Mouse (Mus musculus): ENCODE data around the gene Smyd3.
A peak's percentile ranks its signal among the peaks of the same experiment; 100 is the strongest.

The Smyd3 gene

DNA sequence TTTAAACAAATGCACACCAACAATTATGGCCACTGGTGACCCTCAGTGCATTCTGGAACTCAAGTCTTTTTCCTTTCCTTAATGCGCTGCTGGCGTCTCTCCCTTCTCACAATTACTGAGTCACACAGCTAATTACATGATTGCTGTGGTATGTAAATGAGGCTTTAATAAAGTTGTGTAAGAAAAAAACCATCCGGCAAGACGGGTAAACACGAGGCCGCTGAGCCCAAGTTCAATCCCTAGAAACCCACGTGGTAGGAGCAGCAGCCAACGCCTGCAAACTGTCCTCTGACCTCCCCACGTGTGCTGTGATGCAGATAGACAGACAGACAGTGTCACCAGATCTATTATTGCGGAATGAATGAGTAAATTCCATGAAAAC lies 58.9 kb downstream of the Smyd3 start:
- no peak for DNase-seq (ENCODE audit: low spot score)

DNA sequence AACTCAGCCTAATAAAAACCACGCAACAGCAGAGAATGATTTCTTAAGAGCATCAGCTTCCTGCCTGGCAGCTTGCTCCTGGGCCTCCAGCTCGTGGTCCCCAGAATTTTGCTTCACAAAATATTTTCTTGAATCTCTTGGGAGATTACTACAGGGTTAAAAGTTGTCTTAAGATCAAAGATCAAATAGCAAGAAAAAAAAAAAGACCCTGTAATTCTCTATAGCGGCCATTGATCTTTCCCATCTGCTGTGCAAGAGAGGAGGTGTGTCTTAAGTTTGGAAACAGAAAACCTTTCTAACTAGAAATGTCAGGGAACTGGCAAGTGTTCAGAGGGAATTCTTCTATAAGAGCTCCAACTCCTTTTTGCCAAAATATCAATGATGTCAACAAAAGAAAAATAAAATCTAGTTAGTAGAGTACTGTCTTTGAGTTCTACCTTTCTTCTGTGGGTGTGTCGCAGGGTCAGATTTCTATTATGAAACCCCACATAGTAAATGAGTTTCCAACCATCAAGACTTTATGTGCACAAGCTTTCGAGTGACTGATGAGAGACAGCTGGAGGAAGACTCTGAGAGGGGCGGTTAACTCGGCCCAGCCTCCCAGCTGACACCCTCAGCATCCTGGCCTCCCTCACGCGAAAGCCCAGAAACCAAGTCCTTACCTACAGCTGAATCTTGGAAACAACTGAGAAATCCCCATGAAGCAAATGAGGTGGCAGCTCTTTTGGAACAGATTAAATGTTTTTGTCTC lies 59.4 kb downstream of the Smyd3 start:
- peak; percentile 64 for DNase-seq (ENCODE audit: low spot score)

DNA sequence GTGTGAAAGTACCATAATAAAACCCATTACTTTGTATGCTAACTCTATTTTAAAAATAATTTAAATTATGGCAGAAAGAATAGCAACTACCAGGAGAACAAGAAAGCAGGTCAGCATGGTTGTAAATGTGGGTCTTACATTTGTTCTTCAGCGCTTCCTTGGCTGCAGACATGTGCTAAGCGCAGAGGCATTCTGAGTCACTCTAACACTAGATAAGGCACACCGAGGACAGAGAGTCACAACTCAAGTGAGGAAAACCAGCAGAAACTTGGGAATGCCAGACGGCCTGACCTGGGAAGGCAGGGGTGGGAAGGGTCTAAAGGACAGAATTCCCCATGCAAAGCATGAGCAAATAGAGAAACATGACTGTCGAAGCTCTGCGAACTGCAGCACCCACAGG lies 63.2 kb downstream of the Smyd3 start:
- DNase-seq (ENCODE audit: low spot score): no peak

DNA sequence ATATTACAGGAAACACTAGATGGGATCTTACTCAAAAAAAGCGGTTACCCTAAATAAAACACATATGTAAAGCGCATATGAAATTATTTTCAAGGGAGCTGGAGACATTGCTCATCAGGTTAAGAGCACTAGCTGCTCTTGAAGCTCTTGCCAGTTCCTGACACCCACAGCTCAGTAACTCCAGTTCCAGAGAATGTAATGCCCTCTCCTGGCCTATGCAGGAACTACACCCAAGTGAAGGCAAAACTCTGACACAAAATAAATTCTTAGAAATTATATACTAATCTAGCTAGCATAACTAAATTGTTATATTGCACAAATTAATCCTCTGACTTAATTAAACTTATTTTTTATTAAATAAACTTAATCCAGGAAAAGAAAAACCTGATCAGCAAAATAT lies 66.6 kb downstream of the Smyd3 start:
- peak; percentile 44 for DNase-seq (ENCODE audit: low spot score)

DNA sequence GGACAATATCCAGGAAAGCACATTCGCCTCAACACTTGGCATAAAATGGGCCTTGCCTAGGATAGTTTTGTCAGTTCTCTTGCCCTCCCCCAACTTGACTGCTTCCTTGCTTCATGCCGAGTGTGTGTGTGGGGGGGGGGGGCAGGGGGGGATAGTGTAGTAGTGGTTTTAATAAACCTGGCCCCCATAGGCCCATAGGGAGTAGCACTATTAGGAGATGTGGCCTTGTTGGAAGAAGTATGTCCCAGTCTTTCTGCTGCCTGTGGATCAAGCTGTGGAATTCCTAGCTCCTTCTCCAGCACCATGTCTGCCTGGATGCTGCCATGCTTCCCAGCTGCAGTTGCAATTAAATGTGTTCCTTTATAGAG lies 71.0 kb downstream of the Smyd3 start:
- no peak for DNase-seq (ENCODE audit: low spot score)

DNA sequence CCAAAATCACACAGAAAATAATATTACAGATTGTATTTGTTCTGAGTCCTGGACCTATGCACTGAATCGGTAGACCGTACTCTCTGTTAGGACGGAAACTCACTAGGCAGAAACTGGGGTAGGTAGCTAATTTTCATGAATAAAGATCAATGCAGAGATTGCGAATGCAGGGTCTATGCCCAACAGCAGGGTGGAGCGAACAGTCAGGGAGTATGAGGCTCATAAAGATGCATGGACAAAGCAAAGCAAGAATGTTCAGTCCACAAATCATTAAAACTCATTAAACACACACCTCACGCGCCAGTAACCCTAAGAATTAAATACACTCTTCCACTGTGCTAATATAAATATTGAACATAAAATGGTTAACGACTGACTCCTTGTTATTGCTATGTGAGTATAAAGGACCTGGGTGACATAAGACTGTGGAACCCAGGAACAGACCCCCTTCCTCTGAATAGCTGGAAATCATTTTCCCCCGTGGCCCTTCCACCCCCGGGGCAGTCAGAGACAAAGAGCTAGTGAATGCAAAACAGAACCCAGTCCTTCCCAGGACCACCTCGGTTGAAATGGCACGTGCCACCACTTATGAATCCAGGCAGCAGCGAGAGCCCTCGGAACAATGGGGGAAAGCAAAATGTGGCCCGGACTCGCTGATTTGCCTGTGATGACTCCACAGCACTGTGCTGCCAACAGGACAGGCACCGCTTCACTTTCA lies 71.6 kb downstream of the Smyd3 start:
- DNase-seq (ENCODE audit: low spot score): peak; percentile 82

DNA sequence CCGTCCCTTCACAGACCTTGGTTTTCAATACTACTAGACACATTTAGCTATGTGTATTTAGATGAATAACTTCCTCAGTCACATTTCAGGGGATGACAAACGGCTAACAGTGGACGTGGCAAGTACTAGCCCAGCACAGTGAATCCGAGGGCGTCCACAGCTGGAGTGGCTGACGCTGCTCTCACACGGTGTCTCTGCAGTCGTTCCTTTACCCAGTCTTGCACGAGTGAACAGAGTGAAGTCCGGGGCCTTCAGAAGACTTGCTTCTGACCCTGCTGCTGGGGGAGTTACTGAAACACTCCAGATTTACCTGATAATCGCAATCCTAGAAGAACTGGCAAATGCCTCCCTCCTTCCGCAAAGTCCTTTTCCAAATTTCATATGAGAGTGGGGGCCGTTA lies 74.0 kb downstream of the Smyd3 start:
- DNase-seq (ENCODE audit: low spot score): no peak

DNA sequence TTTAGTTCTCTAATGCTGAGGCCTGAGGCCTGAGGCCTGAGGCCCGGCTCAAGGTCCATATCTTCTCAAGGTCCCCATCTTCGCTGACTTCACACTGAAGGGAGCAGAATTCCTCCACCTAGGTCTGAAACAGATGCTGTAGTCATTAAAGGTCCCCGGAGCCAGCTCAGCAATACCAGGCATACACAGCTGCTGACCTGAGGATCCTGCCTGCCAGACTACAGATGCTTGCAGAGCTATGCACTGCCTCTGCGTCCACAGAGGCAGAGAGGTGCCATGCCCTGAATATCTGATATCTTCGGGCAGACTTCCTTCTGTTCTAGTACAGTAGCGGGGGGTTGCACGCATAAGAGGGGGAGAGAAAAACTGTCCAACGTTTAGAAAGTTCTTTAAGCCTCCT lies 74.4 kb downstream of the Smyd3 start:
- DNase-seq (ENCODE audit: low spot score): peak; percentile 34

DNA sequence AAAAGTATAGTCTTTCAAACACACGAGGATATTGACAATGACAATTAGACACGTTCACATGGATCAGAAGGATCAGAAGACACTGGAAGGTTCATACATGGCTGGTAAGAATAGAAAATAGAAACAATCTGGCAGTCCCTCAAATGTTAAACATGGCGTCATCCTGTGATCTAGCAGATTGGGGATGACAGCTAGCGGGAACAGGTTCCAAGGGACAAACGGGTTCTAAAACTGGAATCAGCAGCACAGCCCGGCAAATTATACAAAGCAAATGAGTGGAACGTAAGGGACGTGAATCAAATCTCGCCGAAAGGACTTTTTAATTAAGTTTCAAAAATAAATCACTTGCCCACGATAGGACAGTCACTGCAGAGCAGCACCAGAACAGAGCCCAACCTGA lies 81.2 kb downstream of the Smyd3 start:
- DNase-seq (ENCODE audit: low spot score): no peak

DNA sequence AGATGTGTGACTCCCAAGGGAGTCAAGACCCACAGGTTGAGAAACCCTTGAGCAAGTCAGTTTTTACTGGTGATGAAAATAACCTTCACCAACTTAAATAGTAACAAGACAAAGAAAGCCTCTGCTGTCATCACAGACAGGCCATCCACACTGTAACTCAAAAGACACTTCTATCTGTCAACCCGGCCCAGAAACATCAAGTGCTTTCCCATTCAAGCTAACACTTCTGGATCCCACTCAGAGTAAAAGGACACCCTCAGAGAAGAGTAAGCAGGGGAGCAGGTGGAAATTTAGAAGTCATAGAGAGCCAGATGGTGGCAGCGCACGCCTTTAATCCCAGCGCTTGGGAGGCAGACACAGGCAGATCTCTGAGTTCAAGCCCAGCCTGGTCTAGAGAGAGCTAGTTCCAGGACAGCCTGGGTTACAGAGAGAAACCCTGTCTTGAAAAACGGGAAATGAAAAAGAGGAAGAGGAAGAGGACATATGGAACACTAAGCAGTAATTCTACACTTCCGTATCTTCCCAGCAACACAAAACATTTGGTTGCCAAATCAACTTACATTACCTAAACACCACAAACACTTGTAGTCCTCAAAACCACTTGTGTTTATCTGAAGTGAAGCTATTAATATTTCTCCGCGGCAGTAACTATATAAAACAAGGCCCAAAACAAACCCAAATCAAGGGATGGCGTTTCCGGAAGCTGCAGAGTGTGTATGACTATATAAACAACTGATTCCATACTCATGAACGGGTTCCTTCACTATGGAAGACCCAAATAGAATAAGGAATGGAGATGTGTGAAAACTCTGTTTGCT lies 83.2 kb downstream of the Smyd3 start:
- no peak for DNase-seq (ENCODE audit: low spot score)

DNA sequence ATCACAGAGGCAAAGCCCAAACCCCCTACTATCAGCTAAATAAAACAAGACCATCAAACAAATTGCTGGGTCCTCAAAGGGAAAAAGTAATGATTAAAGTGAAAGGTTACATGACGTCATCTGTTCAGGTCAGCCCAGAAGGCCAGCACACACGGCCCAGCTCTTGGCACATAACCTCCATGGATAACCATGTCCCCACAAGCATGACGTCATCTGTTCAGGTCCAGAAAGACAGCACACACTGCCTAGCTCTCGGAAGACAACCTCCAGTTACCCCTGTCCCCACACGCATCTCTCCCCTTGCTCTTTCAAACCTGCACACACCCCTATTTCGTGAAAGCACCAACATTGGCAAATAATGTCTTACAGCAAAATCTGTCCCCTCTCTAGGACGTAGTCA lies 84.0 kb downstream of the Smyd3 start:
- DNase-seq (ENCODE audit: low spot score): no peak

DNA sequence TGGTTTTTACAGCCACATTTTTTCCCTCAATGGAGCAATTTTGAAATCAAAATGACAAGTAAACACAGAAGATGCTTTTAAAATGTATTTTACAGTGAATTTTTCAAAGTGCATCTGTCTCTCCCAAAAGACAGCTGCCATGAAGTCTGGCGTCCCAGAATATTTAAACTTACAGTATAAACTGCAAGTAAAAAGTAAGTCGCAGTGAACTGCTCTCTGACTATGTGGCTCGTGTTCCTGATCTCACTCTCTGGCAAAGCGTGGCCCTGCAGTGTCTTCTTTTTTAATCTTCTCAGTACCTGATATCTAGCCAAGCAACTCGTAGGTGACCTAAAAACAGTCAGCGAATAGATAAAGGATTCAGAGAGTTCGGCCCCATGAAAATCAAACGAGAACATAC lies 84.5 kb downstream of the Smyd3 start:
- no peak for DNase-seq (ENCODE audit: low spot score)

DNA sequence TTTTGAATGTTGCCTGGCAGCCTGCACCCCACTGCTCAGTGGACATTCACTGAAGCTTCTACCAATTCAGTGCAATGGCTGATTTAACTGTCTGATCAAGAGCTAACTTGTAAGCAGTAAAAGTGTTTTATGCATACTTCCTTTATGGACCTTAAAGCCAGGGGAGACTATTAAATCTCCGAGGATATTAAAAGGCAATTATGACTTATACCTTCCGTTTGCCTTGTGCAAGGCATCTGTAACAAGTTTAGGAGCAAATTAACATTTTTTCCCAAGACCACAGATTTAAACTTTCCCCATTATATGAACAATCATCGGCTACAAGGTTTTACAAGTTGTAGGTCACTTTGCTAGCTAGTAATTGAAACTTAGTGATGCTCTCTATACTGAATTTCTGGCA lies 87.8 kb downstream of the Smyd3 start:
- DNase-seq (ENCODE audit: low spot score): no peak

DNA sequence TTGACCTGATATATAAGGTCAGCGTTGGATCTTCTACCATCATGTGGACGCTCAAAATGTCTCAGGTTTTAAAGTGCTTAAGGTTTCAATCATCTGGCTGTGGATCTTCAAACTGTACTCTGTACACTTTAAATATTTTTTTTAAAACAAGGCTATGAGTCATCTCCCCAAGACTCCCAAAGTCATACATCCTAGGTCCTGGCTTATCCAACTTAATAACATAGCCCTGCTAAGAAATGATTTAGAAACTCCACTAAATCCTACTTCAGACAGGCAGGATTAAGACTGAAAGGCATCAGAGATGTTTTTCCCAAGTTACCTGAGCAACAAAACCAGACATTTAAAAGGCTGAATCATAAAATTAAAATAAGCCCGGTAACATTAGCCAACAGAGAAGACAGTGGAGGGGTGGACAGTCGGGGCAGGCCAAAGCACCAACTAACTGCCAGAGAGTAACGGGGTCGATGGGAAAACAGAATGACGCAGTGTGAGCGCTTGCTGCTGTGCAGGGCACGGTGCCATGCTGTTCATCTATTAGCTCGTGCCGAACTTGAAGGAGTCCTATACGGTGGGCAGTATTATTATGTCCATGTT lies 92.9 kb downstream of the Smyd3 start:
- DNase-seq (ENCODE audit: low spot score): no peak

DNA sequence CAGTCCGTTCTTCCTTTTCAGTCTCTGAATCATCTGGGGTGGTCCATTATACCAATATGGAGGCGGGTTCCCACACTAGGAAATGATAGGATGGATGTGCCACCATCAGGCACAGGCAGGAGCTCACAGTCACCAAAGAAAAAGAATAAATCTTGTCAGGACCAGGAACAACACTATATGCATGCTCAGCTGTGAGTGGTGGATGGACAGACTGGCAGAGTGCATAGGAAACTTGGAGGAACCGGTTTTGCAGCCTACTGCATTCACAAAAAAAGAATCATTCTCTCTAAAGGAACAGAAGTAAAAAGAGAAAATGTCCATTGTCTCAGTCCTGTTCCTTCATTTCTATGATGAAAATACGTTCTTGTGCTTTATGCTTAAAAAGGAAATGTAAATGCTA lies 98.8 kb downstream of the Smyd3 start:
- DNase-seq (ENCODE audit: low spot score): no peak

DNA sequence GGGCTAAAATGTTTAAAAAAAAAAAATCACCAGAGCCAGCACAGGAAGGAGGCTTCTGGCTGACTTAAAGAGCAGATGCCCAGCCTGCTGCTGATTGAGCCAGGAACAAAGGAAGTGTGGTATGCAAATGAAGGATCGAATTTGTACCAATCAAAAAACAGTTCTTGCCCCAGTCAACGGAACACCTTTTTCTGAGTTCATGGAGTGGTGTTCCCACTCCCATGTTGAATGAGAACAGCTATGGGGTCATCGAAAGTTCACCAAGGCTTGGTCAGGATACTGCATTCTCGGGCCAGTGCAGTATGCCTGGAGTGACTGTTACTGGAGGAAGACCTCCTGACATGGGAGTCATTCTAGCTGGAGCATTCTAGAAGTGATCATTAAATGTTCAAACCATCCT lies 109.8 kb downstream of the Smyd3 start:
- no peak for DNase-seq (ENCODE audit: low spot score)

DNA sequence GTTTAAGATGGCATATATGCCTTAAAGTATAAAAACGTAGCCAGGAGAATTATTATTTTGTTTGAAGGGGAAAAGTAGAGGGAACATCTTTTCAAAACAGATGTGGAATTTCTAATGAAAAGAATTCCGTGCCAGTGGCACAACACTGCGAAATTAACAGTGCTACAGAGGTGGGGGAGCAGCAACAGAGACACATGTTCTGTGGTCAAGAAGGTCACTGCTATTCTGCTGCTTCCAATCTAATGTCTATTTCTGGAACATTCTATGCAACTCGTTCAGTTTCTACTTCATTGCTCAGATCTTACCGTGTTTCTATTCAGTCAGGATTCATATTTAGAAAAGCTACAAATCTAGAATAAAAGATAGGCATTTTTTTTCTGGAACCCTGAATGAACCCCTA lies 117.0 kb downstream of the Smyd3 start:
- no peak for DNase-seq (ENCODE audit: low spot score)

DNA sequence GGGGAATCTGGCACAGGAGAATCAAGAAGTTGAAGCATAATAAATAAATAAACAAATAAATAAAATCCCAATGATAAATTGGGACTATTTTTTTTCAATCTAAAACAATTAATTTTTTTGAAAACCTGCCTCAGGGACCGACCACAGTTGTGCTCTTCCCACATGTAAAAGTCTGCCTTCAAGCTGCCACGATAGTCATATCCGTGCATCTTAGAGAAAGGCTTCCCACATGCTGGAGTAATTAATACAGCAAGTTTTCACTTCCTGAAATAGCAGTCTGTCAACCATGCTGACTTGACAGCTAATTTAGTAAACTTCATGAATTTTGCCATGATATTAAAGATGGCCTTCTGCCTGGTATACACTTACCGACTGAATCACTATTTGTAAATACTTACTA lies 119.2 kb downstream of the Smyd3 start:
- no peak for DNase-seq (ENCODE audit: low spot score)

DNA sequence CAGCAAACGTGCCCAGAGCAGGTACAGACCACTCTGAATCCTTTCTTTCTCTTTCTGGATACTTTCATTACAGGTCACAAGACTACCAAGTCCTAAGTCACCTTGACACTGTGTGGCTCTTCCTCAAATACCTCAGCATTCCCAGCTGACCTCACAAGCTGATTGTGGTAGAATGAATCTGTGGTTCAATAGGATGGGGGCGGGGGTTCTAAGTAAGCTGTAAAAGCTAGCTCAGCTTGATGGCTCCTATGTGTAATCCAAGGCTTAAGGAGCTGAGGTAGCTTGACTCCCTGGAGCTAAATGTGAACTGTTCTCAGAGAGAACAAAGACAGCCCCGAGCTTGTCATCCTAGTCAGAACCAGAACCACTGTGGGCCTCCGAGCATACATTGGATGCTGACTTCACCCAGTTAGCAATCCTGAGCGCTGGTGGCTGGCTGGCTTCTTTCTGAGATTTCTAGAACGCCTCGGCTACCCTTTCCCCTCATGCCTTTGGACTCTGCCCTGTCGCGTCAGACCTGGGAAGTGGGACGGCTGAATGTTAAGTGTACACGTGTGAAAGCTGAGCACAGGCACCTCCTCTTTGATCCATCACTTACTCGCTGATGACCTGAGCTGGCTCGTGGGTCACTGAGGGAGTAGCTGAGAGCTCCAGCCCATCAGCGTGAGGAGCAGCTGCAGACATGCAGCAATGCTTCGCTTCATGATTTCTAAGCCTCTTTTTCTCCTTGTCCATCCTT lies 131.4 kb downstream of the Smyd3 start:
- DNase-seq (ENCODE audit: low spot score): peak; percentile 60

DNA sequence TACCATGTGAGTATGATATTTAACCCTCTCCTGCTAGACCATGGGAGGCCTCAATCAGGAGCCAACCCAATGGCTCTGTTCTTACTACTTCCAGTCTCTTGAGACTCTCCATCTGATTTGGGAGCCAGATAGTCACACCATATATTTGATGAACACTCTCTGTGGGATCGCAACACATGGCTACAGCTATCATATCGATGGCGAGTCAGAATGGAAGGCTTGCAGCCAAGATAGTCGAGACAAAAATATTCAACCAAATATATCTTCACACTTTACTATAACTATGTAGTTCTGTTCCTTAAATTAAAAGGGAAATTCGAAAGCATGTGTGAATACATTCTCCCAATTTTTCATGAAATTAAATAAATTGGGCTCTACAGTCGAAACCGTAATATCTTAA lies 132.2 kb downstream of the Smyd3 start:
- DNase-seq (ENCODE audit: low spot score): no peak

DNA sequence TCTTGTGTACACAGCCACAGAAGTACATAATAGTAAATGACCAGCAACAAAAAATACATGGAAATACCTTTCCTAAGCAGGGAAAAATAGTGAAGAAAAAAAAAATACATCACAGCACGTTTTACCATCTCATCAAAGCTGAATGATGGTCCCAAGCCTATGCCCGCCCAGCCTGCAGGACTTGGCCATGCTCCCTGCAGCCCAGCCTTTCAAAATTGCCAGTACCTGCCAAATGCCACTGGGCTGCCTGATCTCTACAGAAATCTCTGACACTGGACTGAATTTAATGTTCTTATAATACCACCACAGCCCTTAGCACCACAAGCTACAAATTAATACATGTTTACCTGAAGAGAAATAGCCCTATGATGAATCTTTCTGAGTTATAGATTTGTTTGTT lies 133.5 kb downstream of the Smyd3 start:
- DNase-seq (ENCODE audit: low spot score): no peak

DNA sequence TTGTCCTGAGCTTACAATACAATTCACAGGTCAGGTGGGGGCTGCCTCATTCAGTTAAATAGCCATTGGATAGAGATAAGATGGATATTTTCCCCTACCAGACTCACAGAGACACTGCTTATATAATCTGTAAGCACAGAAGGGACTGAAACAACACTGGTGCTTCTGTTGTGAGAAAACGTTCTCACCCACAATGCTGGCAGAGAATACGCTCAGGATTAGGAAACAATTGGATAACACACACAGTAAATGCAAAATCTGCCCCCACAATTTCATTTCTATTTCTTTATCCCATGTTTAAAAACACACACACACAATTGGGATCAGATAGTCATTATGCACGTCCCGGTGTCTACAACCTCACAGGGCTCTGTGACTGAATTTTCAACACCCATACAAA lies 139.7 kb downstream of the Smyd3 start:
- DNase-seq (ENCODE audit: low spot score): no peak
